Mouse (Mus musculus): ENCODE results near the gene Brd1.

The Brd1 gene

GRCm38 (mm10) chr15:88727204-88727603 lies 6.8 kb downstream of the Brd1 start:
- no peak for DNase-seq

GRCm38 (mm10) chr15:88725036-88725435 lies 9.0 kb downstream of the Brd1 start:
- DNase-seq = no peak

- DNase-seq = no peak
Observed at GRCm38 (mm10) chr15:88724311-88724710, 9.7 kb downstream of the Brd1 start.

GRCm38 (mm10) chr15:88723205-88723604 lies 10.8 kb downstream of the Brd1 start:
- peak; percentile 91 for DNase-seq

- DNase-seq = no peak
Observed at GRCm38 (mm10) chr15:88717239-88717638, 16.8 kb downstream of the Brd1 start.

- no peak for DNase-seq
Observed at GRCm38 (mm10) chr15:88716350-88716749, 17.7 kb downstream of the Brd1 start.

- no peak for DNase-seq
Observed at GRCm38 (mm10) chr15:88714021-88714589, 19.9 kb downstream of the Brd1 start.

- DNase-seq = no peak
Observed at GRCm38 (mm10) chr15:88712501-88712900, 21.5 kb downstream of the Brd1 start.

GRCm38 (mm10) chr15:88709878-88710277 lies 24.2 kb downstream of the Brd1 start:
- peak; percentile 77 for DNase-seq

- DNase-seq = peak; percentile 85
Observed at GRCm38 (mm10) chr15:88708657-88709511, 25.1 kb downstream of the Brd1 start.

- peak; percentile 83 for DNase-seq
Observed at GRCm38 (mm10) chr15:88708204-88708603, 25.8 kb downstream of the Brd1 start.

GRCm38 (mm10) chr15:88706987-88707386 lies 27.0 kb downstream of the Brd1 start:
- peak; percentile 83 for DNase-seq

GRCm38 (mm10) chr15:88706320-88706719 lies 27.7 kb downstream of the Brd1 start:
- DNase-seq = no peak

- DNase-seq = no peak
Observed at GRCm38 (mm10) chr15:88704284-88704683, 29.7 kb downstream of the Brd1 start.

GRCm38 (mm10) chr15:88702501-88702900 lies 31.5 kb downstream of the Brd1 start:
- peak; percentile 94 for DNase-seq

GRCm38 (mm10) chr15:88700759-88701158 lies 33.3 kb downstream of the Brd1 start:
- no peak for DNase-seq

GRCm38 (mm10) chr15:88699508-88699907 lies 34.5 kb downstream of the Brd1 start:
- DNase-seq = no peak

GRCm38 (mm10) chr15:88697586-88697985 lies 36.4 kb downstream of the Brd1 start:
- no peak for DNase-seq

GRCm38 (mm10) chr15:88696055-88696454 lies 38.0 kb downstream of the Brd1 start:
- DNase-seq = no peak

- DNase-seq = peak; percentile 81
Observed at GRCm38 (mm10) chr15:88694033-88694432, 40.0 kb downstream of the Brd1 start.

GRCm38 (mm10) chr15:88692720-88693119 lies 41.3 kb downstream of the Brd1 start:
- DNase-seq = no peak

- DNase-seq = no peak
Observed at GRCm38 (mm10) chr15:88691129-88691528, 42.9 kb downstream of the Brd1 start.

- DNase-seq = peak; percentile 91
Observed at GRCm38 (mm10) chr15:88688120-88688519, 45.9 kb downstream of the Brd1 start.

- DNase-seq = no peak
Observed at GRCm38 (mm10) chr15:88686725-88687124, 47.3 kb downstream of the Brd1 start.
